Mouse (Mus musculus) hindbrain, embryonic 15.5 days (tissue): ENCODE results near the gene 4930469K13Rik. TPM values are rescaled to one million over a fixed set of nuclear protein-coding genes. Genes with fewer than 3 reads are reported as not detected.

Experiments
- ATAC-seq: fragments of 200-750 bp; cut with Nextera tagmentation; 2 replicates; pipeline ENCODE4 v1.8.0; 2017; ENCODE audit warnings: low read depth, moderate number of reproducible peaks, moderate TSS enrichment; ENCODE audit not compliant: low FRiP score
- H3K27ac ChIP-seq: fragments of 300-500 bp; sonication (generic); replicated peaks from 2 replicates; pipeline ENCODE4 v1.5.1; 2015; ENCODE audit warnings: mild to moderate bottlenecking, inconsistent platforms
- H3K27me3 ChIP-seq: fragments of 300-500 bp; sonication (generic); 2 replicates; pipeline ENCODE4 v1.6.1; 2015; ENCODE audit warnings: control low read depth, inconsistent platforms
- H3K36me3 ChIP-seq: fragments of 300-500 bp; sonication (generic); 2 replicates; pipeline ENCODE4 v1.6.1; 2015; ENCODE audit warnings: control low read depth, inconsistent platforms
- H3K4me1 ChIP-seq: fragments of 300-500 bp; sonication (generic); replicated peaks from 2 replicates; pipeline ENCODE4 v1.6.1; 2015; ENCODE audit warnings: control low read depth, inconsistent platforms
- H3K4me2 ChIP-seq: fragments of 300-500 bp; sonication (generic); 2 replicates; pipeline ENCODE4 v1.6.1; 2015; ENCODE audit warnings: moderate library complexity, mild to moderate bottlenecking, inconsistent platforms
- H3K4me3 ChIP-seq: fragments of 300-500 bp; sonication (generic); 2 replicates; pipeline ENCODE4 v1.5.1; 2015; ENCODE audit warnings: mild to moderate bottlenecking, inconsistent platforms
- H3K9ac ChIP-seq: fragments of 300-500 bp; sonication (generic); 2 replicates; pipeline ENCODE4 v1.6.1; 2015; ENCODE audit warnings: inconsistent platforms
- H3K9me3 ChIP-seq: fragments of 300-500 bp; sonication (generic); 2 replicates; pipeline ENCODE4 v1.6.1; 2016; ENCODE audit warnings: control low read depth, inconsistent platforms
- WGBS: fragments of 180-500 bp; shearing (Covaris S2); methylation state at CpG from one replicate; pipeline ENCODE4 v1.1.7; 2015; 5-methylcytosine and 5-hydroxymethylcytosine counted together
- polyA plus RNA-seq: library from polyadenylated mRNA; unstranded; fragments of >200 nt; fragmentation: Nextera tagmentation; extraction: Ambion mirVana; gene quantifications from 2 replicates; pipeline ENCODE4 v1.2.1, GENCODE M21; 2015

The 4930469K13Rik gene
- polyA plus RNA-seq, 1 experiment from 2014 or later = 8.5 TPM

- no peaks in the 10 kb centered on the region for H3K9me3 ChIP-seq
- H3K36me3 ChIP-seq = no peaks in the 10 kb centered on the region
- no peaks in the 10 kb centered on the region for H3K27me3 ChIP-seq
- no peak overlapping the region for H3K4me2 ChIP-seq
- no peak overlapping the region for H3K4me3 ChIP-seq
- 43% methylated on average over 2 of the region's 2 CpGs for WGBS
- no peak overlapping the region for H3K27ac ChIP-seq
- H3K4me1 ChIP-seq = no peaks in the 10 kb centered on the region
- no peak overlapping the region for H3K9ac ChIP-seq
- ATAC-seq = no peak
Observed at GRCm38 (mm10) chr11:33965380-33965779, 133.0 kb downstream of the 4930469K13Rik start.

- Histone ChIP-seq H3K9me3 (no peaks in the 10 kb centered on the region), H3K4me1 (no peaks in the 10 kb centered on the region), H3K4me3 (no peak within 1 kb of the TSS), H3K27me3 (no peaks in the 10 kb centered on the region), H3K27ac (no peak within 1 kb of the TSS), H3K36me3 (no peaks in the 10 kb centered on the region), H3K4me2 (no peak within 1 kb of the TSS), H3K9ac (no peak within 1 kb of the TSS)
- no peak; the same call in 1 of the 2 replicates for ATAC-seq
- WGBS = 44% methylated on average over 6 of the region's 6 CpGs
Observed at GRCm38 (mm10) chr11:33962688-33963407, 135.5 kb downstream of the 4930469K13Rik start, which contains the start of gene Kcnmb1. Gene Kcnmb1 (plus strand): TSS chr11:33963013.

- H3K9me3 ChIP-seq = no peaks in the 10 kb centered on the region
- no peaks in the 10 kb centered on the region for H3K4me1 ChIP-seq
- no peak overlapping the region for H3K27ac ChIP-seq
- no peak overlapping the region for H3K9ac ChIP-seq
- no peak overlapping the region for H3K4me2 ChIP-seq
- WGBS = 45% methylated on average over 7 of the region's 7 CpGs
- ATAC-seq = no peak
- H3K4me3 ChIP-seq = no peak overlapping the region
- H3K36me3 ChIP-seq = no peaks in the 10 kb centered on the region
- H3K27me3 ChIP-seq = no peaks in the 10 kb centered on the region
Observed at GRCm38 (mm10) chr11:33962178-33962577, 136.2 kb downstream of the 4930469K13Rik start.

GRCm38 (mm10) chr11:33958713-33959112 lies 139.6 kb downstream of the 4930469K13Rik start:
- Histone ChIP-seq H3K9me3 (no peaks in the 10 kb centered on the region), H3K4me3 (no peak overlapping the region), H3K4me1 (no peaks in the 10 kb centered on the region), H3K9ac (no peak overlapping the region), H3K4me2 (no peak overlapping the region), H3K27ac (no peak overlapping the region), H3K27me3 (no peaks in the 10 kb centered on the region), H3K36me3 (no peaks in the 10 kb centered on the region)
- no peak for ATAC-seq
- WGBS = 88% methylated on average over 8 of the region's 8 CpGs

- H3K27ac ChIP-seq = no peak overlapping the region
- no peaks in the 10 kb centered on the region for H3K4me1 ChIP-seq
- 66% methylated on average over 6 of the region's 6 CpGs for WGBS
- no peak overlapping the region for H3K9ac ChIP-seq
- no peak overlapping the region for H3K4me2 ChIP-seq
- H3K4me3 ChIP-seq = no peak overlapping the region
- no peak for ATAC-seq
- no peaks in the 10 kb centered on the region for H3K27me3 ChIP-seq
- H3K36me3 ChIP-seq = no peaks in the 10 kb centered on the region
- H3K9me3 ChIP-seq = no peaks in the 10 kb centered on the region
Observed at GRCm38 (mm10) chr11:33957595-33957994, 140.8 kb downstream of the 4930469K13Rik start.

- Histone ChIP-seq H3K27me3 (no peaks in the 10 kb centered on the region), H3K9ac (no peak overlapping the region), H3K9me3 (no peaks in the 10 kb centered on the region), H3K4me3 (no peak overlapping the region), H3K4me1 (no peaks in the 10 kb centered on the region), H3K4me2 (no peak overlapping the region), H3K36me3 (no peaks in the 10 kb centered on the region), H3K27ac (no peak overlapping the region)
- ATAC-seq = no peak
- WGBS = 91% methylated on average over 5 of the region's 5 CpGs
Observed at GRCm38 (mm10) chr11:33956623-33957022, 141.7 kb downstream of the 4930469K13Rik start.

- Histone ChIP-seq H3K27ac (no peak overlapping the region), H3K27me3 (no peaks in the 10 kb centered on the region), H3K4me3 (no peak overlapping the region), H3K36me3 (no peaks in the 10 kb centered on the region), H3K9ac (no peak overlapping the region), H3K9me3 (no peaks in the 10 kb centered on the region), H3K4me2 (no peak overlapping the region), H3K4me1 (no peaks in the 10 kb centered on the region)
- 63% methylated on average over 4 of the region's 4 CpGs for WGBS
- no peak for ATAC-seq
Observed at GRCm38 (mm10) chr11:33955982-33956381, 142.4 kb downstream of the 4930469K13Rik start.

- ATAC-seq = no peak
- 88% methylated on average over 8 of the region's 8 CpGs for WGBS
- Histone ChIP-seq H3K4me2 (no peak overlapping the region), H3K4me1 (no peaks in the 10 kb centered on the region), H3K36me3 (no peaks in the 10 kb centered on the region), H3K9ac (no peak overlapping the region), H3K27ac (no peak overlapping the region), H3K4me3 (no peak overlapping the region), H3K9me3 (no peaks in the 10 kb centered on the region), H3K27me3 (no peaks in the 10 kb centered on the region)
Observed at GRCm38 (mm10) chr11:33951684-33952625, 146.4 kb downstream of the 4930469K13Rik start.

GRCm38 (mm10) chr11:33951155-33951554 lies 147.2 kb downstream of the 4930469K13Rik start:
- ATAC-seq = no peak
- Histone ChIP-seq H3K4me3 (no peak overlapping the region), H3K9me3 (no peaks in the 10 kb centered on the region), H3K4me2 (no peak overlapping the region), H3K27me3 (no peaks in the 10 kb centered on the region), H3K36me3 (no peaks in the 10 kb centered on the region), H3K9ac (no peak overlapping the region), H3K27ac (no peak overlapping the region), H3K4me1 (no peaks in the 10 kb centered on the region)
- 35% methylated on average over 5 of the region's 5 CpGs for WGBS

- no peak overlapping the region for H3K4me3 ChIP-seq
- H3K9me3 ChIP-seq = no peaks in the 10 kb centered on the region
- H3K4me2 ChIP-seq = no peak overlapping the region
- H3K9ac ChIP-seq = no peak overlapping the region
- no peaks in the 10 kb centered on the region for H3K4me1 ChIP-seq
- 88% methylated on average over 4 of the region's 4 CpGs for WGBS
- H3K36me3 ChIP-seq = no peaks in the 10 kb centered on the region
- ATAC-seq = no peak
- no peaks in the 10 kb centered on the region for H3K27me3 ChIP-seq
- no peak overlapping the region for H3K27ac ChIP-seq
Observed at GRCm38 (mm10) chr11:33946501-33946900, 151.9 kb downstream of the 4930469K13Rik start.

GRCm38 (mm10) chr11:33944786-33945328 lies 153.5 kb downstream of the 4930469K13Rik start:
- H3K4me2 ChIP-seq = no peak overlapping the region
- WGBS = 89% methylated on average over 9 of the region's 9 CpGs
- H3K9me3 ChIP-seq = no peaks in the 10 kb centered on the region
- no peaks in the 10 kb centered on the region for H3K4me1 ChIP-seq
- H3K9ac ChIP-seq = no peak overlapping the region
- H3K27me3 ChIP-seq = no peaks in the 10 kb centered on the region
- ATAC-seq = no peak
- no peaks in the 10 kb centered on the region for H3K36me3 ChIP-seq
- no peak overlapping the region for H3K27ac ChIP-seq
- no peak overlapping the region for H3K4me3 ChIP-seq
